Mouse (Mus musculus): ENCODE results near the gene Cdipt. TPM values are rescaled to one million over a fixed set of nuclear protein-coding genes. Genes with fewer than 3 reads are reported as not detected.

The Cdipt gene
- polyA plus RNA-seq, 1 experiment: 13.0 TPM

- Histone ChIP-seq H3K9me3 (ENCODE audit: control insufficient read depth, low read length) (no peaks in the 10 kb centered on the region), H3K27me3 (ENCODE audit: control insufficient read depth) (peaks cover 20% of the 10 kb centered on the region), H3K4me3 (replicated peaks) (no peak overlapping the region), H3K4me1 (ENCODE audit: control insufficient read depth) (no peaks in the 10 kb centered on the region), H3K36me3 (ENCODE audit: control insufficient read depth) (no peaks in the 10 kb centered on the region)
- TF ChIP-seq TAL1 (IDR thresholded peaks at IDR 0.05; ENCODE audit: low read length) (no peak), GATA1 (IDR thresholded peaks at IDR 0.05; ENCODE audit: low read length) (no peak)
Measured at GRCm38 (mm10) chr7:126963548-126964286, 12.0 kb upstream of the Cdipt start.

GRCm38 (mm10) chr7:126965568-126965967, 10.1 kb upstream of the Cdipt start:
- peaks cover 20% of the 10 kb centered on the region for H3K27me3 ChIP-seq (ENCODE audit: control insufficient read depth)
- H3K4me3 ChIP-seq (replicated peaks): no peak overlapping the region
- H3K9me3 ChIP-seq (ENCODE audit: control insufficient read depth, low read length): no peaks in the 10 kb centered on the region
- no peaks in the 10 kb centered on the region for H3K4me1 ChIP-seq (ENCODE audit: control insufficient read depth)
- no peak for TF ChIP-seq GATA1 (IDR thresholded peaks at IDR 0.05; ENCODE audit: low read length)
- TF ChIP-seq TAL1 (IDR thresholded peaks at IDR 0.05; ENCODE audit: low read length): no peak
- H3K36me3 ChIP-seq (ENCODE audit: control insufficient read depth): no peaks in the 10 kb centered on the region

DNA sequence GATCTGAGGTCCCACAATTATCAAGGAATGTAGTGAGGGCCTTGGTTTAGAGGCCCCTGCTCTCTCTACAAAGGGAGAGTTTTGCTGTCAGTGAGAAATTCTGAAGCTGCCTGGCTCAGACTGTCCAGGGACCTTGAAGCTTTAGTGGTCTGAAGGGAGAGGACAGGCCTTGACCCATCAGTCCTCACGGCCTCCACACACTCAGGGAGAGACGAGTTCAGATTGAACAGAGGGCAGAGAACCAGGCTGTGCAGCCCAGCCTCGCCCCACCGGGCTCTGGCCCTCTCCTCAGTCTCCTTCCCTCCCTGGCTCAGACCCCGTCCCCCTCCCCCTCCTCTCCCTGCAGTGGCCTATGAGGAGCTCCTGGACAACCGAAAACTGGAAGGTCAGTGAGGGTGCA, 8.4 kb upstream of the Cdipt start:
- Histone ChIP-seq H3K4me1 (ENCODE audit: control insufficient read depth) (no peaks in the 10 kb centered on the region), H3K4me3 (replicated peaks) (no peak overlapping the region), H3K27me3 (ENCODE audit: control insufficient read depth) (peaks cover 17% of the 10 kb centered on the region), H3K36me3 (ENCODE audit: control insufficient read depth) (no peaks in the 10 kb centered on the region), H3K9me3 (ENCODE audit: control insufficient read depth, low read length) (no peaks in the 10 kb centered on the region)
- no peak for TF ChIP-seq GATA1 (IDR thresholded peaks at IDR 0.05; ENCODE audit: low read length)
- TF ChIP-seq TAL1 (IDR thresholded peaks at IDR 0.05; ENCODE audit: low read length): no peak

- Histone ChIP-seq H3K27me3 (ENCODE audit: control insufficient read depth) (0 out of 2 replicates have a peak, but pooled peaks cover 4% of the 10 kb centered on the region), H3K36me3 (ENCODE audit: control insufficient read depth) (peaks cover 29% of the 10 kb centered on the region), H3K4me3 (replicated peaks) (peak overlapping the region; percentile 79), H3K4me1 (ENCODE audit: control insufficient read depth) (peaks cover 47% of the 10 kb centered on the region), H3K9me3 (ENCODE audit: control insufficient read depth, low read length) (no peaks in the 10 kb centered on the region)
- no peak for TF ChIP-seq GATA1 (IDR thresholded peaks at IDR 0.05; ENCODE audit: low read length)
Measured at GRCm38 (mm10) chr7:126975493-126975892, 221 bp upstream of the Cdipt start.

DNA sequence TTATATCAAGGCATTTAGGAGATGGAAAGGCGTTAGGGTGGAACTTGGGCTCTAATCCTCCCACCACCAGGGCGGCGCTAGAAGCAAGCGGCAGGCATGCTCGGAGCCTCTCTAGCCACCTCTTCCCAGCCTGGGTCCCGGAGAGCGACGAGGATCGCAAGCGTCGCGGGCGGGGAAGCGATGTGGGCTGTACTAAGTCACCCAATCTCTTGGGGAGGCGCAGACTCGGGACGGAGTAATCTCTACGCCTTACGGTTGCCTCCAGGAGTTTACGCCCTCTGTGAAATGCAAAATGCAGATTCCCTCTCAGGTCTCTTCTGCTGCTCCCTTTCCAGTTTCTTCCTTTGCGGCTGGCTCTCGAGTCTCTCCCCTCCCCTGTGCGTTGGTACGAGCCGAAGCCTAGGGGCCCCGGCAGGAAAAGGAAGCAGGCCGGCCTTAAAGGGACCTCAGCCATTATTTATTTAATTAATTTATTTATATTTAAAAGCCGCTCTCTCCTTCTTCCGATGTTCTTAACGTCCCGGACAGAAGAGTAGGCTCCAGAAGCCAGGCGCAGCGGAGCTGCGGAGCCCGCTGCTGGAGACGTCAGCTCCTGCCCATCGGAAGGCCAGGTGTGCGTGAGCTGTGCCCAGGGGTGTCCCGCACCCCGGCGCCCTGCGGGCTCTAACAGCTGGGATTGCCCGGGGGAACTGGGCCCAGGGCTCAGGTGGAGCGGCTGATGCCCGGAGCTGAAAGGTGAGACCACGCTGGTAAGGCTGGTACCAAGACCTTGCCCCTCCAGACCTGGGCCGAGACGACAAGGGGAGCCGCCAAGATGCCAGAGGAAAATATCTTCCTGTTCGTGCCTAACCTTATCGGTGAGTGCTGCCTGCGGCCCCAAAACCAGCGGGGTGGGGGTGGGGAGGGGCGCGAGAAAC, 494 bp downstream of the Cdipt start, which contains the start of gene Cdiptos:
Gene Cdiptos (minus strand): TSS at position 149 of the 917 bp plus-strand sequence.
- 0 out of 2 replicates have a peak, but pooled peaks cover 4% of the 10 kb centered on the region for H3K27me3 ChIP-seq (ENCODE audit: control insufficient read depth)
- no peak for TF ChIP-seq GATA1 (IDR thresholded peaks at IDR 0.05; ENCODE audit: low read length)
- TF ChIP-seq TAL1 (IDR thresholded peaks at IDR 0.05; ENCODE audit: low read length): no peak
- no peaks in the 10 kb centered on the region for H3K9me3 ChIP-seq (ENCODE audit: control insufficient read depth, low read length)
- H3K4me3 ChIP-seq (replicated peaks): peak within 1 kb of the TSS; percentile 79
- H3K4me1 ChIP-seq (ENCODE audit: control insufficient read depth): peaks cover 47% of the 10 kb centered on the region
- H3K36me3 ChIP-seq (ENCODE audit: control insufficient read depth): peaks cover 35% of the 10 kb centered on the region

DNA sequence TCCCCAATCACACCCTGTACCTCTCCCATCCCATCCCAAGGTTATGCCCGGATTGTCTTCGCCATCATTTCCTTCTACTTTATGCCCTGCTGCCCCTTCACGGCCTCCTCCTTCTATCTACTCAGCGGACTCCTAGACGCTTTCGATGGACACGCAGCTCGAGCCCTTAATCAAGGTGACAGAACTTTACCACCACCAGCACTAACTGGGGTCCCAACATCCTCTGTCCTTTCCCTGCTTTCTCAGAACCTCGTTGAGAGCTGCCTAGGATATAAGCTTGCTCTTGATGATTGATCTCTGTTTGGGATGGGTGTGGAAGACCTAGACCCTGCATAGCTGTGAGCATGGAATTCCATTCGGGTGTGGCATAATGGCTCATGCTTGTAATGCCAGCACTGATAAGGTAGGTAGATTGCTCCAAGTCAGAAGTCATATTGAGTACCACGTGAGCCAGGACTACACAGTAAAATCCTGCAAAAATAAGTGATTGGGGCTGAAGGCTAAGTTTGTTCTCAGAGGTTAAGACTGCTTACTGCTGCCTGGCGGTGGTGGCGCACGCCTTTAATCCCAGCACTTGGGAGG, 1.3 kb downstream of the Cdipt start:
- peak overlapping the region; percentile 79 for H3K4me3 ChIP-seq (replicated peaks)
- H3K27me3 ChIP-seq (ENCODE audit: control insufficient read depth): 0 out of 2 replicates have a peak, but pooled peaks cover 4% of the 10 kb centered on the region
- no peaks in the 10 kb centered on the region for H3K9me3 ChIP-seq (ENCODE audit: control insufficient read depth, low read length)
- peaks cover 53% of the 10 kb centered on the region for H3K4me1 ChIP-seq (ENCODE audit: control insufficient read depth)
- H3K36me3 ChIP-seq (ENCODE audit: control insufficient read depth): peaks cover 40% of the 10 kb centered on the region
- TF ChIP-seq GATA1 (IDR thresholded peaks at IDR 0.05; ENCODE audit: low read length): peak; percentile 70
- no peak for TF ChIP-seq TAL1 (IDR thresholded peaks at IDR 0.05; ENCODE audit: low read length)

- peak overlapping the region; percentile 15 for H3K4me3 ChIP-seq (replicated peaks)
- peaks cover 40% of the 10 kb centered on the region for H3K36me3 ChIP-seq (ENCODE audit: control insufficient read depth)
- H3K9me3 ChIP-seq (ENCODE audit: control insufficient read depth, low read length): no peaks in the 10 kb centered on the region
- TF ChIP-seq GATA1 (IDR thresholded peaks at IDR 0.05; ENCODE audit: low read length) (no peak), TAL1 (IDR thresholded peaks at IDR 0.05; ENCODE audit: low read length) (no peak)
- 0 out of 2 replicates have a peak, but pooled peaks cover 2% of the 10 kb centered on the region for H3K27me3 ChIP-seq (ENCODE audit: control insufficient read depth)
- peaks cover 53% of the 10 kb centered on the region for H3K4me1 ChIP-seq (ENCODE audit: control insufficient read depth)
Measured at GRCm38 (mm10) chr7:126978841-126979240, 3.1 kb downstream of the Cdipt start.

DNA sequence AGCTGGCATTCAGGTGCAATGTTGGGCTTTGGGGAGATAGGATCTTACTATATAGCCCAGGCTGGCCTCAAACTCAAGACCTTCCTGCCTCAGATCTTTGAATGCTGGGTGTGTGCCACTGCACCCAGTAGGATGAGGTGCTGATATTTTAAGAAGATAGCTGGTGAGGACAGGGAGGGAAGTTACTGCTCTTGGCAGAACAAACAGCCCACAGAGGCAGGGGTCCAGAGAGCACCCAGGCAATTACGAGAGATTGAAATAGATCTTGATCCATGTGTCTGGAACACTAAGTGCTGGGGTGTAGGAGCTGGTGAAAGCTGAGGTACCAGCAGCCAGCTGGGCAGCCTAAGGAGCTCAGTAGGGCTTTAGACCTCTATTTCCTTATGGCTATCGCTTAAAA, 5.9 kb downstream of the Cdipt start:
- Histone ChIP-seq H3K27me3 (ENCODE audit: control insufficient read depth) (no peaks in the 10 kb centered on the region), H3K4me3 (replicated peaks) (no peak overlapping the region)

More for the DNA sequence above, 5.9 kb downstream of the Cdipt start:
- H3K9me3 ChIP-seq (ENCODE audit: control insufficient read depth, low read length): no peaks in the 10 kb centered on the region
- TF ChIP-seq GATA1 (IDR thresholded peaks at IDR 0.05; ENCODE audit: low read length) (no peak), TAL1 (IDR thresholded peaks at IDR 0.05; ENCODE audit: low read length) (no peak)
- peaks cover 40% of the 10 kb centered on the region for H3K4me1 ChIP-seq (ENCODE audit: control insufficient read depth)
- H3K36me3 ChIP-seq (ENCODE audit: control insufficient read depth): peaks cover 40% of the 10 kb centered on the region
